Mouse (Mus musculus): ENCODE measurements around the gene Nppa. TPM values are rescaled to one million over a fixed set of nuclear protein-coding genes. Genes with fewer than 3 reads are reported as not detected.
"Not testable (repeated sequence)": the region's sequence is repeated elsewhere in the genome, so short reads cannot be mapped to it uniquely, and the experiment has no call there.

The Nppa gene
- polyA plus RNA-seq, 1 experiment from 2014 or later = 0.43 TPM

GRCm38 (mm10) chr4:148039254-148040028 lies 38.9 kb downstream of the Nppa start:
- Histone ChIP-seq H3K4me1 (peaks cover 47% of the 10 kb centered on the region), H3K27ac (replicated peaks) (peak overlapping the region; percentile 88), H3K9me3 (replicated peaks) (no peaks in the 10 kb centered on the region), H3K4me2 (replicated peaks) (peak overlapping the region; percentile 82), H3K36me3 (peaks cover 17% of the 10 kb centered on the region), H3K27me3 (no peaks in the 10 kb centered on the region), H3K9ac (peak overlapping the region; percentile 52), H3K4me3 (replicated peaks) (peak overlapping the region; percentile 84)
- 19% methylated on average over 19 of the region's 19 CpGs for WGBS
- no peak for ATAC-seq (ENCODE audit: insufficient number of reproducible peaks, low FRiP score, low TSS enrichment, low read depth)

GRCm38 (mm10) chr4:148040029-148040830 lies 39.7 kb downstream of the Nppa start:
- H3K9me3 ChIP-seq (replicated peaks) = no peaks in the 10 kb centered on the region
- H3K27me3 ChIP-seq = no peaks in the 10 kb centered on the region
- no peak for ATAC-seq (ENCODE audit: insufficient number of reproducible peaks, low FRiP score, low TSS enrichment, low read depth)
- peak overlapping the region; percentile 82 for H3K4me2 ChIP-seq (replicated peaks)
- H3K4me3 ChIP-seq (replicated peaks) = peak overlapping the region; percentile 84
- no peak overlapping the region for H3K9ac ChIP-seq
- H3K36me3 ChIP-seq = peaks cover 20% of the 10 kb centered on the region
- 62% methylated on average over 15 of the region's 15 CpGs for WGBS
- peak overlapping the region; percentile 88 for H3K27ac ChIP-seq (replicated peaks)
- peaks cover 47% of the 10 kb centered on the region for H3K4me1 ChIP-seq

- under 1% methylated on average over 19 of the region's 19 CpGs for WGBS
- no peaks in the 10 kb centered on the region for H3K27me3 ChIP-seq
- peak overlapping the region; percentile 82 for H3K4me2 ChIP-seq (replicated peaks)
- peaks cover 47% of the 10 kb centered on the region for H3K4me1 ChIP-seq
- ATAC-seq (ENCODE audit: insufficient number of reproducible peaks, low FRiP score, low TSS enrichment, low read depth) = peak; percentile 39; the same call in 1 of the 2 replicates
- peak overlapping the region; percentile 12 for H3K9ac ChIP-seq
- peaks cover 20% of the 10 kb centered on the region for H3K36me3 ChIP-seq
- peak overlapping the region; percentile 84 for H3K4me3 ChIP-seq (replicated peaks)
- H3K27ac ChIP-seq (replicated peaks) = peak overlapping the region; percentile 88
- H3K9me3 ChIP-seq (replicated peaks) = no peaks in the 10 kb centered on the region
Measured at GRCm38 (mm10) chr4:148040933-148041610, 40.5 kb downstream of the Nppa start.

- Histone ChIP-seq H3K4me3 (replicated peaks) (peak overlapping the region; percentile 84), H3K4me2 (replicated peaks) (peak overlapping the region; percentile 82), H3K27ac (replicated peaks) (peak overlapping the region; percentile 88), H3K36me3 (peaks cover 20% of the 10 kb centered on the region), H3K4me1 (peaks cover 47% of the 10 kb centered on the region), H3K9me3 (replicated peaks) (no peaks in the 10 kb centered on the region), H3K9ac (peak overlapping the region; percentile 12), H3K27me3 (no peaks in the 10 kb centered on the region)
- no peak for ATAC-seq (ENCODE audit: insufficient number of reproducible peaks, low FRiP score, low TSS enrichment, low read depth)
- WGBS = 4% methylated on average over 16 of the region's 16 CpGs
Measured at GRCm38 (mm10) chr4:148041611-148042191, 41.2 kb downstream of the Nppa start.

GRCm38 (mm10) chr4:148043327-148043726 lies 42.8 kb downstream of the Nppa start:
- peaks cover 41% of the 10 kb centered on the region for H3K4me1 ChIP-seq
- WGBS = 89% methylated on average over 6 of the region's 8 CpGs
- H3K36me3 ChIP-seq = peaks cover 28% of the 10 kb centered on the region
- H3K9me3 ChIP-seq (replicated peaks); ATAC-seq (ENCODE audit: insufficient number of reproducible peaks, low FRiP score, low TSS enrichment, low read depth); H3K4me3 ChIP-seq (replicated peaks); H3K27ac ChIP-seq (replicated peaks); H3K9ac ChIP-seq; H3K4me2 ChIP-seq (replicated peaks); H3K27me3 ChIP-seq: not testable (repeated sequence)

- Histone ChIP-seq H3K4me2 (replicated peaks) (no peak overlapping the region), H3K9me3 (replicated peaks) (no peaks in the 10 kb centered on the region), H3K27ac (replicated peaks) (no peak overlapping the region), H3K27me3 (no peaks in the 10 kb centered on the region), H3K36me3 (peaks cover 36% of the 10 kb centered on the region), H3K9ac (no peak overlapping the region), H3K4me3 (replicated peaks) (no peak overlapping the region), H3K4me1 (peaks cover 41% of the 10 kb centered on the region)
- 98% methylated on average over 2 of the region's 2 CpGs for WGBS
- ATAC-seq (ENCODE audit: insufficient number of reproducible peaks, low FRiP score, low TSS enrichment, low read depth) = no peak
Measured at GRCm38 (mm10) chr4:148044113-148044512, 43.6 kb downstream of the Nppa start.

- Histone ChIP-seq H3K4me1 (peaks cover 17% of the 10 kb centered on the region), H3K9ac (no peak overlapping the region), H3K9me3 (replicated peaks) (no peaks in the 10 kb centered on the region), H3K4me2 (replicated peaks) (no peak overlapping the region), H3K36me3 (peaks cover 59% of the 10 kb centered on the region), H3K27me3 (no peaks in the 10 kb centered on the region), H3K4me3 (replicated peaks) (no peak overlapping the region), H3K27ac (replicated peaks) (no peak overlapping the region)
- no peak for ATAC-seq (ENCODE audit: insufficient number of reproducible peaks, low FRiP score, low TSS enrichment, low read depth)
- WGBS = 66% methylated on average over 4 of the region's 4 CpGs
Measured at GRCm38 (mm10) chr4:148046450-148047031, 46.0 kb downstream of the Nppa start.

GRCm38 (mm10) chr4:148050396-148050914 lies 49.9 kb downstream of the Nppa start:
- H3K36me3 ChIP-seq = peaks cover 76% of the 10 kb centered on the region
- H3K4me2 ChIP-seq (replicated peaks); ATAC-seq (ENCODE audit: insufficient number of reproducible peaks, low FRiP score, low TSS enrichment, low read depth); H3K27me3 ChIP-seq; H3K4me1 ChIP-seq; H3K9me3 ChIP-seq (replicated peaks); H3K9ac ChIP-seq; H3K4me3 ChIP-seq (replicated peaks); H3K27ac ChIP-seq (replicated peaks): not testable (repeated sequence)
- 93% methylated on average over 3 of the region's 3 CpGs for WGBS

- H3K9me3 ChIP-seq (replicated peaks) = no peaks in the 10 kb centered on the region
- no peak for ATAC-seq (ENCODE audit: insufficient number of reproducible peaks, low FRiP score, low TSS enrichment, low read depth)
- H3K36me3 ChIP-seq = peaks cover 84% of the 10 kb centered on the region
- no peak overlapping the region for H3K4me2 ChIP-seq (replicated peaks)
- no peaks in the 10 kb centered on the region for H3K4me1 ChIP-seq
- H3K4me3 ChIP-seq (replicated peaks) = no peak overlapping the region
- H3K9ac ChIP-seq = no peak overlapping the region
- H3K27ac ChIP-seq (replicated peaks) = no peak overlapping the region
- 95% methylated on average over 13 of the region's 13 CpGs for WGBS
- H3K27me3 ChIP-seq = no peaks in the 10 kb centered on the region
Measured at GRCm38 (mm10) chr4:148051046-148051776, 50.7 kb downstream of the Nppa start.
